Mouse (Mus musculus): Measurements from ENCODE around the gene Arl5c. TPM values are rescaled to one million over a fixed set of nuclear protein-coding genes. Genes with fewer than 3 reads are reported as not detected.

Arl5c gene
- total RNA-seq, 2 experiments from 2014 or later, result 1.2 TPM

DNA sequence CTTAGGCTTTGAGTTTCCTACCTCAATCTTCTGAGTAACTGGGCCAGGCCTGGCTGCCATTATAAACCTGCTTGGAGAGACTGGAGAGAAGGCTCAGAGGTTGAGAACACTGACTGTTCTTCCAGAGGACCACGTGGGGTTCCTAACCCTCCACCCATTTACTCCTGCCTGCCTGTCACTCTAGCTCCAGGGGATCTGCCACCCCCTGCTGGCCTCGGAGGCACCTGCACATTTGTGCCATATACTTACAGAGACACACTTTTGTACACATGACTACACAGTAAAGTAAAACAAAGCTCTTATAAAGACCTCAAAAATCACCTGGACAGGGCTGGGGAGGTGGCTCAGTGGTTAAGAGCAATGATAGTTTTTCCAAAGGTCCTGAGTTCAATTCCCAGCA lies 23.5 kb downstream of the Arl5c start:
- DNase-seq (ENCODE audit: extremely low spot score in 1 of 2, low spot score in 2 of 2), result no peak
- Histone ChIP-seq H3K4me3 (no peak overlapping the region), H3K27ac (no peak overlapping the region)
- intact Hi-C loops (cut with DNase I), result no loop called here
- TF ChIP-seq CTCF (IDR thresholded peaks at IDR 0.05), result peak; percentile 18

DNA sequence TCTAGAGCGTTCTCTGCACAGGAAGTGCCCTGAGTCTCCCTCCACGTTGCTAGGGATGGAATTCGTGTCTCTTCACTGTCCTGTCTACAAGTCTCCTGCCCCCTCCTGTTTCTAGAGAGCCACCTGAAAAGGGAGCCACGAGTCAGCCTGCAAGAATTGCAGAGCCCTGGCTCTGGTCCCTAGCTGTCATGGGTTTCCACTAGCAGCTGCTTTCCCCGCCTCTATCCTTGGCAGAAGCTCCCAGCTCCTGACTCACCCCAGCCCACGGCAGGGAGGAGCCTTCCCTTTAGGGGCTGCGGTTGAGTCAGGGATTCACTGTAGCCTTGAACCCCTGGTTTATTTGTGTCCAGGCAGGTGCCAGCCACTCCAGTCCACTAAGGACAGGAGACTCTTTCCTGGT lies 24.7 kb downstream of the Arl5c start:
- intact Hi-C loops (cut with DNase I), result loop anchor here (2.0 kb wide), 1 partner anchor 26 kb away; no protein-coding TSS in a partner anchor
- DNase-seq (ENCODE audit: extremely low spot score in 1 of 2, low spot score in 2 of 2), result peak; percentile 81 to 86
- TF ChIP-seq CTCF (IDR thresholded peaks at IDR 0.05), result no peak
- Histone ChIP-seq H3K4me3 (no peak overlapping the region), H3K27ac (peak overlapping the region; percentile 84)

DNA sequence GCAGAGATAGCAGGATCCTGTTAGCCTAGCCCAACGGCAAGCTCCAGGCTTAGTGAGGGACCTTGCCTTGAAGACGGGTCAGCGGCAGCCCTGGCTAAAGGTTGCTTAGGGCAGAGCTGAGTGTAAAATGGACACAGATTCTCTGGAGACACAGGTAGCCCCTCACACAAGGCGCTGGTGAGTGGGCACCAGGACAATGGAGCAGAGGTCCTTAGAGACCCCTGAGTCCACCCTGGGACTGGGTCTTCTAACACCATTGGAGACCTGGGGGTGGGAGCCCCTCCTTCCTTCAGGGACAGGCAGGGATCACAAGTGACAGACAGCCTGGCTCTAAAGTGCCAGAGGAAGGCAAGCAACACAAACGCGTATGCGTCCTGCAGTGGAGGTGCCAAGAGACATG lies 25.2 kb downstream of the Arl5c start:
- no peak for DNase-seq (ENCODE audit: extremely low spot score in 1 of 2, low spot score in 2 of 2)
- peak overlapping the region; percentile 84 for H3K27ac ChIP-seq
- TF ChIP-seq CTCF (IDR thresholded peaks at IDR 0.05), result no peak
- no peak overlapping the region for H3K4me3 ChIP-seq
- intact Hi-C loops (cut with DNase I), result loop anchor here (2.0 kb wide), 1 partner anchor 26 kb away; no protein-coding TSS in a partner anchor

DNA sequence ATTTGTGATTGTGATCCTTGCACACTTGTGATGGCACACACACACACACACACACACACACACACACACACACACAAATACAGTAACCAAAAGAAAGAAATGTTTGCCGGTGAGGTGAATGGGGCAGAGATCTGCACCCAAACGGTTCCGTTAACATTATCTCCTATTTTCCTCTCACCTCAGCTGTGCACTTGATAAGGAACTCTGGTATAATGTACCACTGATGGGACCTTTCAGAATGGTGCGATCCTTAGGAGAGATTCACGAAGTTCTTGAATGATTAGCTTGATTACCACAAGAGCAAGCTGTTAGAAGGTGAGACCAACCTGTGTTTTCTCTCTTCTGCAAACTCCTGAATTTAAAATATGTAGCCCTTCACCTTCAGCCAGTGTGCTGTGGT lies 27.6 kb downstream of the Arl5c start:
- DNase-seq (ENCODE audit: extremely low spot score in 1 of 2, low spot score in 2 of 2), result no peak
- Histone ChIP-seq H3K4me3 (no peak overlapping the region), H3K27ac (no peak overlapping the region)
- intact Hi-C loops (cut with DNase I), result no loop called here
- no peak for TF ChIP-seq CTCF (IDR thresholded peaks at IDR 0.05)

GRCm38 (mm10) chr11:97967114-97967513 lies 28.9 kb downstream of the Arl5c start:
- intact Hi-C loops (cut with DNase I), result no loop called here
- H3K27ac ChIP-seq, result no peak overlapping the region
- no peak overlapping the region for H3K4me3 ChIP-seq
- no peak for TF ChIP-seq CTCF (IDR thresholded peaks at IDR 0.05)
- no peak for DNase-seq (ENCODE audit: extremely low spot score in 1 of 2, low spot score in 2 of 2)

DNA sequence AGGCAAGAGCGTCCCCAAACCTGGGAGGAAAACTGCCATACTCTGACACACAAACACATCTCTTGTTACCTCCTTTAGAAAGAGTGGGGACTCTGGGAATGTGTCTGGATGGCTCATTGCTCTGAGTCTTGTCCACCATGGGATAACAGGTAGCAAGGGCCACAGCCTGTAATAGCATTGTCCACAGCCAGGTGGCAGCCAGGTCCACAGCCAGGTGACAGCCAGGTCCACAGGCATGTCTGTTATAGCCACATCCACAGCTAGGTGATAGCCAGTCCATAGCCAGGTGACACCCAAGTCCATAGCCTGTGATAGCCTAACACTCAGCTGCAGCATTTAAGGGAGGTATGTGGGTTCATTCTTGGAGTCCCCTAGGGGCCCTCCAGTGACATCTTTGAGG lies 35.1 kb downstream of the Arl5c start:
- peak; percentile 25; the same call in 1 of the 2 replicates for TF ChIP-seq CTCF (IDR thresholded peaks at IDR 0.05)
- Histone ChIP-seq H3K4me3 (no peak overlapping the region), H3K27ac (no peak overlapping the region)
- intact Hi-C loops (cut with DNase I), result no loop called here
- DNase-seq (ENCODE audit: extremely low spot score in 1 of 2, low spot score in 2 of 2), result no peak

DNA sequence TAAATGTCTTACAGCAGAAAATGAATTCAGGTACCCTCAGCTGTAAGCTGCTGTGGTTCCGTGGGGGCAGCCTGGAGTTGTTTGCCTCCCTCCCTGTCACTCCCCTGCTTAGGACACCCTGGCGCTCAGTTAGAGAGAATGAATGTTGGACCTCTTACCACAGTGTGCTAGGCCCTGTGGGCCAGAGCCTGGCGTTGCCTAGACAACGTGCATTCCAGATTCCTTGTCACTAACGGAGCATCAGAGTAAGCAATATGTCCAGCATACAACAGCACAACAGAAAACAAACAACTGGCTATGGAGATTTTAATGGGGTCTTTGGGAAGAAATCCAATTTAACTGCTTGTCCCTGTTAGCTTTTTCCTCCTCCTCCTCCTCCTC lies 36.7 kb downstream of the Arl5c start:
- no peak for DNase-seq (ENCODE audit: extremely low spot score in 1 of 2, low spot score in 2 of 2)
- intact Hi-C loops (cut with DNase I), result no loop called here
- H3K4me3 ChIP-seq, result no peak overlapping the region
- peak overlapping the region; percentile 57 for H3K27ac ChIP-seq
- TF ChIP-seq CTCF (IDR thresholded peaks at IDR 0.05), result no peak

DNA sequence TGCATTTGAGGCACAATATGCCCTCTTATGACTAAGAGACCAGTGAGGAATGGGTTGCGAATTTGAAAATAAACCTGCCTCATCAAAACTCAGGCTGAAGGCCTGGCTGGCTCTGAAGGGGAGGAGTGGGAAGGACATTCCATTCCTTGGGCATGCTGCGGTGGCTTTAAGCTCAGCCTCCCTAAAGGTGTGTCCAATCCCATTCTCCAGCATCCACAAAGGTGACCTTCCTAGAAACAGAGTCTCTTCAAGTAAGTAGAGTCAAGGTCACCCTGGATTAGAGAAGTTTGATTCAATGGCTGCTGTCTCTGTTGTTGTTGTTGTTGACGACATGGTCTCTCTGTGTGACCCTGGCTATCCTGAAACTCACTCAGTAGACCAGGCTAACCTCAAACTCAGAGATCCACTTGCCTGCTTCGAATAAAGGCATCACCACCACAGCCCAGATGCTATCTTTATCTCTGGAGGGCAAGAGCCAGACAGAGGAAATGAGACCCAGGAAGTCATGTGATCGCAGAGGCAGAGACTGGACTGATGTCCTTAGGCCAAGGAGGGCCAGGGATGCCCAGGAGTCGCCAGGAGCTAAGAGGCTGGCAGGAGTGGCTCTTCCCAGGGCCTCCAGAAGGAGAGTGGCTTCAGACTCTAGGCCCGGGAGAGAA lies 37.2 kb downstream of the Arl5c start:
- no peak for TF ChIP-seq CTCF (IDR thresholded peaks at IDR 0.05)
- no peak for DNase-seq (ENCODE audit: extremely low spot score in 1 of 2, low spot score in 2 of 2)
- intact Hi-C loops (cut with DNase I), result no loop called here
- Histone ChIP-seq H3K4me3 (no peak overlapping the region), H3K27ac (peak overlapping the region; percentile 57)

GRCm38 (mm10) chr11:97956905-97957560 lies 38.9 kb downstream of the Arl5c start:
- no peak overlapping the region for H3K4me3 ChIP-seq
- H3K27ac ChIP-seq, result peak overlapping the region; percentile 19; the same call in 1 of the 2 replicates
- no peak for TF ChIP-seq CTCF (IDR thresholded peaks at IDR 0.05)
- intact Hi-C loops (cut with DNase I), result no loop called here
- no peak for DNase-seq (ENCODE audit: extremely low spot score in 1 of 2, low spot score in 2 of 2)

- TF ChIP-seq CTCF (IDR thresholded peaks at IDR 0.05), result no peak
- no peak for DNase-seq (ENCODE audit: extremely low spot score in 1 of 2, low spot score in 2 of 2)
- no peak overlapping the region for H3K27ac ChIP-seq
- intact Hi-C loops (cut with DNase I), result no loop called here
- H3K4me3 ChIP-seq, result no peak overlapping the region
These were observed 40.1 kb downstream of the Arl5c start for GRCm38 (mm10) chr11:97955915-97956314.

- TF ChIP-seq CTCF (IDR thresholded peaks at IDR 0.05), result no peak
- intact Hi-C loops (cut with DNase I), result no loop called here
- H3K27ac ChIP-seq, result no peak overlapping the region
- DNase-seq (ENCODE audit: extremely low spot score in 1 of 2, low spot score in 2 of 2), result no peak
- no peak overlapping the region for H3K4me3 ChIP-seq
These were observed 40.7 kb downstream of the Arl5c start for GRCm38 (mm10) chr11:97955146-97955902.

GRCm38 (mm10) chr11:97954469-97955141 lies 41.4 kb downstream of the Arl5c start:
- DNase-seq (ENCODE audit: extremely low spot score in 1 of 2, low spot score in 2 of 2), result no peak
- Histone ChIP-seq H3K27ac (no peak overlapping the region), H3K4me3 (no peak overlapping the region)
- intact Hi-C loops (cut with DNase I), result no loop called here
- TF ChIP-seq CTCF (IDR thresholded peaks at IDR 0.05), result no peak

Data from left cerebral cortex, adult 2 months (tissue).